Mouse (Mus musculus) C2C12 (cell line): ENCODE measurements at regions not wholly inside any gene's neighbourhood (a gene's known extent, or its start where the extent isn't known, plus 50 kb on each side); places are given as distances from the start of the nearest gene placed in this dataset.

Experiments
- CTCF ChIP-seq: IDR thresholded peaks from one replicate; pipeline ENCODE4 v1.5.1; 2011; ENCODE audit not compliant: control insufficient read depth, insufficient read depth, insufficient read length
- MAX ChIP-seq: IDR thresholded peaks from one replicate; pipeline ENCODE4 v1.6.1; 2011; ENCODE audit warnings: mild to moderate bottlenecking, control low read depth
- MYOG ChIP-seq: IDR thresholded peaks from one replicate; pipeline ENCODE4 v1.6.1; 2011; ENCODE audit not compliant: control insufficient read depth, insufficient read length; ENCODE audit errors: extremely low read depth
- USF1 ChIP-seq: IDR thresholded peaks from one replicate; pipeline ENCODE4 v1.6.1; 2011; ENCODE audit warnings: low read depth, mild to moderate bottlenecking, control low read depth, moderate library complexity

- TF ChIP-seq CTCF = no peak
- TF ChIP-seq USF1 = peak; percentile 16
- TF ChIP-seq MAX = no peak
- TF ChIP-seq MYOG = no peak
Measured at GRCm38 (mm10) chr15:31869100-31869499, 267.4 kb downstream of the Fam173b start.
